ENCODE assay signal across 31 mouse cellular contexts in genomic region chr12:113422736-113423254, GRCm38 (mm10).
DNase-seq lines count a peak whose midpoint lies in the region; ATAC-seq and TF ChIP-seq lines count a peak whose summit lies in the region.
"Had no signal": no experiment of that assay in that cellular context is flagged by ENCODE, and none has a peak within 500 bp of the region (broad histone marks: within the 10 kb centered on the region; RNA-seq: fewer than 3 reads in every experiment).

No protein-coding gene starts in this region.

- no peak for ATAC-seq in midbrain, embryonic 11.5 days (ENCODE audit: low FRiP score)
- ATAC-seq: activated CD4-positive, CD25-positive, alpha-beta regulatory T cell, adult 4 months; forebrain, embryonic 15.5 days; hindbrain, postnatal 0 days; intestine, embryonic 16.5 days; midbrain, embryonic 16.5 days had no signal

- peaks cover 58% of the 10 kb centered on the region for H3K79me2 ChIP-seq in CH12.LX (replicated peaks; ENCODE audit: control insufficient read depth, extremely low read depth, insufficient read depth, poor library complexity, severe bottlenecking)

- TF ChIP-seq POLR2A in thymus, adult 2 months (IDR thresholded peaks at IDR 0.05; ENCODE audit: control insufficient read depth, extremely low read depth, insufficient read depth, low read length, poor library complexity): no peak
- TF ChIP-seq POLR2A in CH12.LX (IDR thresholded peaks at IDR 0.05; ENCODE audit: low read depth, low read length): peak; percentile 51; the same call in 1 of the 2 replicates

- peak overlapping the region; percentile 92 for H3K9ac ChIP-seq in CH12.LX (ENCODE audit: insufficient read depth, low read depth)
- H3K9ac ChIP-seq in midbrain, embryonic 11.5 days (ENCODE audit: low read length): no peak overlapping the region
- H3K9ac ChIP-seq: embryonic facial prominence, embryonic 12.5 days; forebrain, embryonic 15.5 days; hindbrain, embryonic 12.5 days; liver, embryonic 15.5 days; lung, embryonic 14.5 days; neural tube, embryonic 13.5 days had no signal

- dilution Hi-C loops in CH12.LX (cut with MboI; ENCODE audit: extremely low pct_ligation_motif_present, extremely low pct_unique_long_range_greater_than_20kb, low sequenced_read_pairs): no loop called here

- TF ChIP-seq EP300 in CH12.LX (IDR thresholded peaks at IDR 0.05; ENCODE audit: low read length): no peak

- TF ChIP-seq RAD21 in CH12.LX (IDR thresholded peaks at IDR 0.05; ENCODE audit: low read depth, low read length): no peak

- H3K27me3 ChIP-seq in thymus, adult 2 months (ENCODE audit: control insufficient read depth, insufficient read depth, low read length): no peaks in the 10 kb centered on the region
- H3K27me3 ChIP-seq in CH12.LX (replicated peaks): no peaks in the 10 kb centered on the region
- H3K27me3 ChIP-seq in splenic B cell, adult 2 months (ENCODE audit: control insufficient read depth, insufficient read depth, low read length, poor library complexity, severe bottlenecking): no peaks in the 10 kb centered on the region
- H3K27me3 ChIP-seq in midbrain, embryonic 11.5 days (ENCODE audit: control insufficient read depth, insufficient read depth, low read length): no peaks in the 10 kb centered on the region
- H3K27me3 ChIP-seq: embryonic facial prominence, embryonic 12.5 days; forebrain, embryonic 15.5 days; hindbrain, embryonic 12.5 days; liver, embryonic 15.5 days; neural tube, embryonic 13.5 days had no signal

- peak overlapping the region; percentile 92; the same call in 1 of the 2 replicates for H3K27ac ChIP-seq in thymus, adult 2 months (ENCODE audit: control insufficient read depth, insufficient read depth, low read length)
- peak overlapping the region; percentile 100 for H3K27ac ChIP-seq in CH12.LX (ENCODE audit: insufficient read depth, low read depth)
- H3K27ac ChIP-seq in midbrain, embryonic 11.5 days (ENCODE audit: low read depth, low read length): no peak overlapping the region
- H3K27ac ChIP-seq: embryonic facial prominence, embryonic 12.5 days; forebrain, embryonic 15.5 days; hindbrain, embryonic 12.5 days; hindbrain, postnatal 0 days; liver, embryonic 15.5 days; midbrain, embryonic 10.5 days; neural tube, embryonic 13.5 days; stomach, postnatal 0 days had no signal

- 79% methylated on average over 5 of the region's 5 CpGs for WGBS in thymus, adult 2 months
- WGBS in midbrain, embryonic 11.5 days: 79% methylated on average over 5 of the region's 5 CpGs

- peak; percentile 77 for DNase-seq in heart, adult 11 months
- DNase-seq in heart, adult 8-10 months (ENCODE audit: low spot score): no peak
- DNase-seq in thymus, adult 2 months: peak; percentile 29
- no peak for DNase-seq in thymus, postnatal 10 days (ENCODE audit: low spot score in 2 of 2)
- DNase-seq in CH12.LX (ENCODE audit: extremely low read depth): no peak
- peak; percentile 47 for DNase-seq in splenic B cell, adult 2 months (ENCODE audit: low read depth, low spot score)
- no peak for DNase-seq in midbrain, embryonic 11.5 days (ENCODE audit: low spot score, missing footprints)
- DNase-seq: adrenal gland, postnatal 10 days; cerebellum, adult 11 months; cerebellum, adult 9-10 months; embryo, embryonic 11 days; heart, postnatal 36 days; kidney, adult 8-10 months; kidney, postnatal 10 days; layer of hippocampus, adult 9-11 months; liver; lung, embryonic 14.5 days; lung, postnatal 14 days; right cerebral cortex, postnatal 4 days; thymus, postnatal 25 days had no signal

- H3K4me2 ChIP-seq in CH12.LX (ENCODE audit: insufficient read depth, low read depth, poor library complexity, severe bottlenecking): peak overlapping the region; percentile 52
- no peak overlapping the region for H3K4me2 ChIP-seq in midbrain, embryonic 11.5 days
- H3K4me2 ChIP-seq: embryonic facial prominence, embryonic 12.5 days; forebrain, embryonic 15.5 days; hindbrain, embryonic 12.5 days; liver, embryonic 15.5 days; lung, embryonic 14.5 days; neural tube, embryonic 13.5 days had no signal

- no peak for TF ChIP-seq CTCF in thymus, adult 2 months (IDR thresholded peaks at IDR 0.05; ENCODE audit: borderline replicate concordance, control insufficient read depth, extremely low read depth, insufficient read depth, low read length, poor library complexity)
- no peak for TF ChIP-seq CTCF in CH12.LX (conservative IDR thresholded peaks at IDR 0.05 in 1 of 2, IDR thresholded peaks at IDR 0.05 in 1 of 2; ENCODE audit: low read depth in 2 of 2, low read length in 2 of 2)

- H3K36me3 ChIP-seq in thymus, adult 2 months (ENCODE audit: control insufficient read depth, insufficient read depth, low read length): peaks cover 38% of the 10 kb centered on the region
- peaks cover 72 to 79% of the 10 kb centered on the region in 2 experiments for H3K36me3 ChIP-seq in CH12.LX (replicated peaks in 1 of 2; ENCODE audit: control insufficient read depth in 1 of 2, insufficient read depth in 1 of 2, low read length in 1 of 2)
- peaks cover 74% of the 10 kb centered on the region for H3K36me3 ChIP-seq in splenic B cell, adult 2 months (ENCODE audit: control insufficient read depth, insufficient read depth, low read length, poor library complexity, severe bottlenecking)
- H3K36me3 ChIP-seq in midbrain, embryonic 11.5 days (ENCODE audit: control insufficient read depth, insufficient read depth, low read length): no peaks in the 10 kb centered on the region
- H3K36me3 ChIP-seq: embryonic facial prominence, embryonic 12.5 days; forebrain, embryonic 15.5 days; hindbrain, embryonic 12.5 days; liver, embryonic 15.5 days; midbrain, embryonic 10.5 days; neural tube, embryonic 13.5 days had no signal

- H3K4me1 ChIP-seq in thymus, adult 2 months (replicated peaks; ENCODE audit: control insufficient read depth, insufficient read depth, low read length): peaks cover 28% of the 10 kb centered on the region
- H3K4me1 ChIP-seq in CH12.LX (ENCODE audit: control insufficient read depth in 1 of 2, insufficient read depth in 2 of 2): peaks cover 5 to 15% of the 10 kb centered on the region in 2 experiments; a peak in 2 of 4 replicates
- H3K4me1 ChIP-seq in midbrain, embryonic 11.5 days (ENCODE audit: control insufficient read depth, insufficient read depth, low read length): no peaks in the 10 kb centered on the region
- H3K4me1 ChIP-seq: embryonic facial prominence, embryonic 12.5 days; forebrain, embryonic 15.5 days; hindbrain, embryonic 12.5 days; liver, embryonic 15.5 days; midbrain, embryonic 10.5 days; neural tube, embryonic 13.5 days had no signal

- H3K4me3 ChIP-seq in thymus, adult 2 months (ENCODE audit: control insufficient read depth, insufficient read depth, low read length): no peak overlapping the region
- peak overlapping the region; percentile 40 to 99 (median 53) for H3K4me3 ChIP-seq in CH12.LX (replicated peaks in 1 of 3; ENCODE audit: low read depth in 2 of 3, low read length in 2 of 3, poor library complexity in 1 of 3)
- no peak overlapping the region for H3K4me3 ChIP-seq in midbrain, embryonic 11.5 days (ENCODE audit: low read depth, low read length)
- H3K4me3 ChIP-seq: embryonic facial prominence, embryonic 12.5 days; forebrain, embryonic 15.5 days; hindbrain, embryonic 12.5 days; liver, embryonic 15.5 days; midbrain, embryonic 10.5 days; neural tube, embryonic 13.5 days had no signal

- no peaks in the 10 kb centered on the region for H3K9me3 ChIP-seq in CH12.LX (replicated peaks; ENCODE audit: low read length)
- no peaks in the 10 kb centered on the region for H3K9me3 ChIP-seq in midbrain, embryonic 11.5 days (ENCODE audit: control insufficient read depth, low read length)
- H3K9me3 ChIP-seq: embryonic facial prominence, embryonic 12.5 days; hindbrain, embryonic 12.5 days; liver, embryonic 15.5 days; neural tube, embryonic 13.5 days had no signal

- in situ Hi-C loops in CH12.LX (cut with MboI; ENCODE audit: low pct_ligation_motif_present, low pct_unique_long_range_greater_than_20kb, low sequenced_read_pairs): no loop called here

TF ChIP-seq in CH12.LX, 34 proteins besides CTCF, POLR2A, EP300 and RAD21:
- no peak for TF ChIP-seq IRF4 (IDR thresholded peaks at IDR 0.05; ENCODE audit: low read depth, low read length)
- no peak for TF ChIP-seq USF2 (conservative IDR thresholded peaks at IDR 0.05; ENCODE audit: low read depth, low read length)
- TF ChIP-seq JUND (conservative IDR thresholded peaks at IDR 0.05; ENCODE audit: low read depth, low read length): no peak
- no peak for TF ChIP-seq TBP (conservative IDR thresholded peaks at IDR 0.05; ENCODE audit: low read depth, low read length)
- TF ChIP-seq MXI1 (IDR thresholded peaks at IDR 0.05; ENCODE audit: low read depth, low read length): no peak
- TF ChIP-seq SIN3A (IDR thresholded peaks at IDR 0.05; ENCODE audit: low read length): no peak
- no peak for TF ChIP-seq NELFE (IDR thresholded peaks at IDR 0.05; ENCODE audit: low read depth, low read length)
- no peak for TF ChIP-seq BHLHE40 (IDR thresholded peaks at IDR 0.05; ENCODE audit: low read depth, low read length)
- no peak for TF ChIP-seq MEF2A (IDR thresholded peaks at IDR 0.05; ENCODE audit: borderline replicate concordance, low read depth, low read length)
- TF ChIP-seq MAX (IDR thresholded peaks at IDR 0.05; ENCODE audit: low read length): no peak
- TF ChIP-seq GABPA (IDR thresholded peaks at IDR 0.05; ENCODE audit: insufficient replicate concordance, low read depth, low read length): no peak
- no peak for TF ChIP-seq POLR2AphosphoS2 (IDR thresholded peaks at IDR 0.05; ENCODE audit: low read depth, low read length)
- TF ChIP-seq ZMIZ1 (IDR thresholded peaks at IDR 0.05; ENCODE audit: low read depth, low read length): no peak
- TF ChIP-seq ZC3H11A (IDR thresholded peaks at IDR 0.05; ENCODE audit: low read depth, low read length): no peak
- no peak for TF ChIP-seq E2F4 (IDR thresholded peaks at IDR 0.05; ENCODE audit: insufficient replicate concordance, low read depth, low read length)
- no peak for TF ChIP-seq ZNF384 (IDR thresholded peaks at IDR 0.05; ENCODE audit: low read depth, low read length)

Comparison
In these comparisons a context has a peak if more than half of its experiments do, and no peak if none do; other contexts are left out.
1. DNase-seq: peak in heart, adult 11 months (single experiment), thymus, adult 2 months (single experiment) and splenic B cell, adult 2 months (single experiment); none in heart, adult 8-10 months (single experiment), thymus, postnatal 10 days (0 of 2), CH12.LX (single experiment) and midbrain, embryonic 11.5 days (single experiment).
2. H3K4me3 ChIP-seq: peak in CH12.LX (3 of 3); none in thymus, adult 2 months (single experiment) and midbrain, embryonic 11.5 days (single experiment).